Mouse (Mus musculus): ENCODE measurements around the gene Tex26.

GRCm38 (mm10) chr5:149484270-149484669 is 44.8 kb downstream of the Tex26 start:
- TF ChIP-seq GATA1 (IDR thresholded peaks at IDR 0.05; ENCODE audit: borderline replicate concordance, low read length) (no peak), FLI1 (IDR thresholded peaks at IDR 0.05; ENCODE audit: low read length) (no peak)

Measured in megakaryocyte, embryonic 14.5 days (primary cell).